ENCODE assay signal across 8 mouse cellular contexts in genomic region chr11:102185677-102186076, GRCm38 (mm10). TPM values are rescaled to one million over a fixed set of nuclear protein-coding genes. Genes with fewer than 3 reads are reported as not detected.
DNase-seq lines count a peak whose midpoint lies in the region; ATAC-seq and TF ChIP-seq lines count a peak whose summit lies in the region.

No protein-coding gene starts in this region.

- TF ChIP-seq CTCF in cortical plate, adult 2 months (IDR thresholded peaks at IDR 0.05; ENCODE audit: extremely low read depth, insufficient read depth, low read length), result no peak
- no peak for TF ChIP-seq CTCF in hindbrain, postnatal 0 days (IDR thresholded peaks at IDR 0.05; ENCODE audit: low read depth)

- peak overlapping the region; percentile 87 for H3K4me3 ChIP-seq in heart, embryonic 15.5 days
- peak overlapping the region; percentile 91; the same call in 1 of the 2 replicates for H3K4me3 ChIP-seq in cortical plate, adult 2 months (ENCODE audit: insufficient read depth, low read length)
- H3K4me3 ChIP-seq in hindbrain, postnatal 0 days (ENCODE audit: low read length), result peak overlapping the region; percentile 88
- peak overlapping the region; percentile 86 for H3K4me3 ChIP-seq in midbrain, embryonic 15.5 days

- H3K9ac ChIP-seq in heart, embryonic 15.5 days, result 0 out of 2 replicates have a peak overlapping the region, but pooled peaks have one; percentile 90
- H3K9ac ChIP-seq in hindbrain, postnatal 0 days (replicated peaks; ENCODE audit: low read length), result peak overlapping the region; percentile 91; the same call in 1 of the 2 replicates
- peak overlapping the region; percentile 95; the same call in 1 of the 2 replicates for H3K9ac ChIP-seq in midbrain, embryonic 15.5 days

- no peaks in the 10 kb centered on the region for H3K27me3 ChIP-seq in heart, embryonic 15.5 days
- H3K27me3 ChIP-seq in hindbrain, postnatal 0 days (ENCODE audit: insufficient read depth, low read length), result no peaks in the 10 kb centered on the region
- no peaks in the 10 kb centered on the region for H3K27me3 ChIP-seq in midbrain, embryonic 15.5 days (replicated peaks)

- 42% methylated on average over 3 of the region's 3 CpGs for WGBS in heart, embryonic 15.5 days
- WGBS in hindbrain, postnatal 0 days, result 45% methylated on average over 3 of the region's 3 CpGs
- WGBS in midbrain, embryonic 15.5 days, result 48% methylated on average over 3 of the region's 3 CpGs

- no peak for TF ChIP-seq POLR2A in cortical plate, adult 2 months (IDR thresholded peaks at IDR 0.05; ENCODE audit: extremely low read depth, insufficient read depth, low read length)

- H3K9me3 ChIP-seq in heart, embryonic 15.5 days (replicated peaks), result no peaks in the 10 kb centered on the region
- H3K9me3 ChIP-seq in hindbrain, postnatal 0 days (ENCODE audit: low read length), result no peaks in the 10 kb centered on the region
- H3K9me3 ChIP-seq in midbrain, embryonic 15.5 days, result no peaks in the 10 kb centered on the region

- intact Hi-C loops in heart, postnatal 14 days (cut with DNase I), result loop anchor here (5.0 kb wide), 1 partner anchor 37 kb away; no protein-coding TSS in a partner anchor

- peak overlapping the region; percentile 72 for H3K4me2 ChIP-seq in heart, embryonic 15.5 days
- peak overlapping the region; percentile 74 for H3K4me2 ChIP-seq in hindbrain, postnatal 0 days (ENCODE audit: low read depth, low read length)
- peak overlapping the region; percentile 73 for H3K4me2 ChIP-seq in midbrain, embryonic 15.5 days

- peaks cover 24% of the 10 kb centered on the region for H3K4me1 ChIP-seq in heart, embryonic 15.5 days (replicated peaks)
- H3K4me1 ChIP-seq in cortical plate, adult 2 months (ENCODE audit: control insufficient read depth, insufficient read depth, low read length), result peaks cover 1% of the 10 kb centered on the region; the same call in 1 of the 2 replicates
- H3K4me1 ChIP-seq in hindbrain, postnatal 0 days (ENCODE audit: insufficient read depth, low read length), result peaks cover 9% of the 10 kb centered on the region; the same call in 1 of the 2 replicates
- H3K4me1 ChIP-seq in midbrain, embryonic 15.5 days, result peaks cover 37% of the 10 kb centered on the region

- no peak for ATAC-seq in heart, embryonic 15.5 days (replicated peaks; ENCODE audit: insufficient number of reproducible peaks, insufficient read depth, low FRiP score, low read depth)
- no peak for ATAC-seq in hindbrain, postnatal 0 days
- ATAC-seq in midbrain, embryonic 15.5 days (replicated peaks), result no peak

- peaks cover 17% of the 10 kb centered on the region; the same call in 1 of the 2 replicates for H3K36me3 ChIP-seq in heart, embryonic 15.5 days
- H3K36me3 ChIP-seq in hindbrain, postnatal 0 days (ENCODE audit: insufficient read depth, low read length), result peaks cover 8% of the 10 kb centered on the region; the same call in 1 of the 2 replicates
- peaks cover 6% of the 10 kb centered on the region; the same call in 1 of the 2 replicates for H3K36me3 ChIP-seq in midbrain, embryonic 15.5 days (replicated peaks)

- DNase-seq in heart, postnatal 14 days, result no peak
- no peak for DNase-seq in hindbrain, postnatal 0 days (ENCODE audit: low spot score)
- no peak for DNase-seq in thymus, adult 18-20 months
- DNase-seq in layer of hippocampus, adult 11-12 months (ENCODE audit: low spot score), result no peak
- no peak for DNase-seq in kidney, adult 9 months

- peak overlapping the region; percentile 96 for H3K27ac ChIP-seq in heart, embryonic 15.5 days
- H3K27ac ChIP-seq in cortical plate, adult 2 months (ENCODE audit: insufficient read depth, low read length), result no peak overlapping the region
- H3K27ac ChIP-seq in hindbrain, postnatal 0 days, result peak overlapping the region; percentile 97
- peak overlapping the region; percentile 98 for H3K27ac ChIP-seq in midbrain, embryonic 15.5 days

RNA-seq across cellular contexts. Expression of gene Lsm12, which starts 0.6 kb away (rescaled TPM):
- polyA plus RNA-seq in heart, embryonic 15.5 days (2015; fragmentation: Nextera tagmentation; extraction: Ambion mirVana), result 74.6 and 83.4 TPM in 2 replicates
- 10 to 100 TPM; 44.4 to 47.6 TPM for total RNA-seq in heart, postnatal 14 days (2021)
- polyA plus RNA-seq in cortical plate, adult 2 months (2012; rRNA removed), result 33.2 and 34.4 TPM in 2 replicates
- 65.7 and 167 TPM in 2 replicates for total RNA-seq in hindbrain, postnatal 0 days (2014; rRNA removed)
- polyA plus RNA-seq in hindbrain, postnatal 0 days (2015; fragmentation: Nextera tagmentation; extraction: Ambion mirVana), result 147 and 153 TPM in 2 replicates
- 111 and 118 TPM in 2 replicates for polyA plus RNA-seq in midbrain, embryonic 15.5 days (2015; fragmentation: Nextera tagmentation; extraction: Ambion mirVana)

RNA-seq across cellular contexts. Expression of gene G6pc3, which starts 3.7 kb away (rescaled TPM):
- 20.9 and 23.3 TPM in 2 replicates for polyA plus RNA-seq in heart, embryonic 15.5 days (2015; fragmentation: Nextera tagmentation; extraction: Ambion mirVana)
- total RNA-seq in heart, postnatal 14 days (2021), result 10 to 100 TPM; 35.0 to 35.7 TPM
- 97.1 TPM in 2 replicates for polyA plus RNA-seq in cortical plate, adult 2 months (2012; rRNA removed)
- total RNA-seq in hindbrain, postnatal 0 days (2014; rRNA removed), result 67.5 and 70.1 TPM in 2 replicates
- 43.8 and 46.2 TPM in 2 replicates for polyA plus RNA-seq in hindbrain, postnatal 0 days (2015; fragmentation: Nextera tagmentation; extraction: Ambion mirVana)
- polyA plus RNA-seq in midbrain, embryonic 15.5 days (2015; fragmentation: Nextera tagmentation; extraction: Ambion mirVana), result 38.6 and 43.3 TPM in 2 replicates

RNA-seq across cellular contexts. Expression of gene Tmem101, which starts 29.5 kb away (rescaled TPM):
- 30.6 and 35.9 TPM in 2 replicates for polyA plus RNA-seq in heart, embryonic 15.5 days (2015; fragmentation: Nextera tagmentation; extraction: Ambion mirVana)
- total RNA-seq in heart, postnatal 14 days (2021), result 10 to 100 TPM; 14.5 TPM
- polyA plus RNA-seq in cortical plate, adult 2 months (2012; rRNA removed), result 28.4 and 31.4 TPM in 2 replicates
- total RNA-seq in hindbrain, postnatal 0 days (2014; rRNA removed), result 37.4 and 45.4 TPM in 2 replicates
- polyA plus RNA-seq in hindbrain, postnatal 0 days (2015; fragmentation: Nextera tagmentation; extraction: Ambion mirVana), result 40.6 and 42.5 TPM in 2 replicates
- 45.3 and 46.5 TPM in 2 replicates for polyA plus RNA-seq in midbrain, embryonic 15.5 days (2015; fragmentation: Nextera tagmentation; extraction: Ambion mirVana)

RNA-seq across cellular contexts. Expression of gene Nags, which starts 40.4 kb away (rescaled TPM):
- 0.24 TPM in 1 of 2 replicates, not detected in the other for polyA plus RNA-seq in heart, embryonic 15.5 days (2015; fragmentation: Nextera tagmentation; extraction: Ambion mirVana)
- total RNA-seq in heart, postnatal 14 days (2021), result not detected
- 0.04 and 0.08 TPM in 2 replicates for polyA plus RNA-seq in cortical plate, adult 2 months (2012; rRNA removed)
- not detected in 2 replicates for total RNA-seq in hindbrain, postnatal 0 days (2014; rRNA removed)
- polyA plus RNA-seq in hindbrain, postnatal 0 days (2015; fragmentation: Nextera tagmentation; extraction: Ambion mirVana), result 0.09 and 0.14 TPM in 2 replicates
- polyA plus RNA-seq in midbrain, embryonic 15.5 days (2015; fragmentation: Nextera tagmentation; extraction: Ambion mirVana), result 0.10 and 0.30 TPM in 2 replicates

RNA-seq across cellular contexts. Expression of gene Hdac5, which starts 44.3 kb away (rescaled TPM):
- polyA plus RNA-seq in heart, embryonic 15.5 days (2015; fragmentation: Nextera tagmentation; extraction: Ambion mirVana), result 76.7 and 86.8 TPM in 2 replicates
- total RNA-seq in heart, postnatal 14 days (2021), result 100 to 1,000 TPM; 122 to 138 TPM
- 191 and 237 TPM in 2 replicates for polyA plus RNA-seq in cortical plate, adult 2 months (2012; rRNA removed)
- total RNA-seq in hindbrain, postnatal 0 days (2014; rRNA removed), result 212 and 350 TPM in 2 replicates
- 61.2 and 61.9 TPM in 2 replicates for polyA plus RNA-seq in hindbrain, postnatal 0 days (2015; fragmentation: Nextera tagmentation; extraction: Ambion mirVana)
- polyA plus RNA-seq in midbrain, embryonic 15.5 days (2015; fragmentation: Nextera tagmentation; extraction: Ambion mirVana), result 90.3 and 105 TPM in 2 replicates
